Mouse (Mus musculus): Measurements from ENCODE around the gene Hoxd3. TPM values are rescaled to one million over a fixed set of nuclear protein-coding genes. Genes with fewer than 3 reads are reported as not detected.

Gene Hoxd3
- polyA plus RNA-seq, 1 experiment, result not detected

GRCm38 (mm10) chr2:74689574-74690337, 22.0 kb upstream of the Hoxd3 start:
- peaks cover 100% of the 10 kb centered on the region for H3K27me3 ChIP-seq (ENCODE audit: control insufficient read depth)
- H3K36me3 ChIP-seq (ENCODE audit: control insufficient read depth), result no peaks in the 10 kb centered on the region
- H3K9me3 ChIP-seq (ENCODE audit: control insufficient read depth, low read length), result 0 out of 2 replicates have a peak, but pooled peaks cover 4% of the 10 kb centered on the region
- H3K4me1 ChIP-seq (ENCODE audit: control insufficient read depth), result no peaks in the 10 kb centered on the region
- no peak for TF ChIP-seq TAL1 (IDR thresholded peaks at IDR 0.05; ENCODE audit: low read length)
- TF ChIP-seq GATA1 (IDR thresholded peaks at IDR 0.05; ENCODE audit: low read length), result no peak
- H3K4me3 ChIP-seq (replicated peaks), result no peak overlapping the region

DNA sequence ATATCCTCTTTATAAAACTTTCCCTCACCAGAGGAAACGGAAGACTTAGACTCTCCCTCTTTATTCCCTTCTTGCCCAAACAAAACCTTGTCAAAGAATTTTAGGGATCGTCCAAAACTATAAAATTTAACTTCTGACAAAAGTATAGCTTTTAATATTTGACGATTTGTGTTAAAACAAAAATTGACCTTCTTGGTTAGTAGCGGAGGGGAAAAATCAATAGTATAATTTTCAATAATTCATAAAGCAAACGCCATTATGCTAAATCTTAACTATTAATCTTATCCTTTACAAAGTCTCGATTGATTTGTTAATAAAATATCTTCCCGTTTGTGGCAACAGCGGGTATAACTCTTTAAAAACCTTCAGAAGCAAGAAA, 21.4 kb upstream of the Hoxd3 start:
- no peaks in the 10 kb centered on the region for H3K36me3 ChIP-seq (ENCODE audit: control insufficient read depth)
- peaks cover 100% of the 10 kb centered on the region for H3K27me3 ChIP-seq (ENCODE audit: control insufficient read depth)
- TF ChIP-seq TAL1 (IDR thresholded peaks at IDR 0.05; ENCODE audit: low read length) (no peak), GATA1 (IDR thresholded peaks at IDR 0.05; ENCODE audit: low read length) (no peak)
- H3K4me1 ChIP-seq (ENCODE audit: control insufficient read depth), result no peaks in the 10 kb centered on the region
- H3K4me3 ChIP-seq (replicated peaks), result no peak overlapping the region
- H3K9me3 ChIP-seq (ENCODE audit: control insufficient read depth, low read length), result 0 out of 2 replicates have a peak, but pooled peaks cover 4% of the 10 kb centered on the region

GRCm38 (mm10) chr2:74691022-74691951, 20.4 kb upstream of the Hoxd3 start, which contains the start of gene Hoxd10:
TSS of gene Hoxd10 (plus strand) at chr2:74691924.
- Histone ChIP-seq H3K27me3 (ENCODE audit: control insufficient read depth) (peaks cover 100% of the 10 kb centered on the region), H3K4me3 (replicated peaks) (no peak within 1 kb of the TSS), H3K4me1 (ENCODE audit: control insufficient read depth) (no peaks in the 10 kb centered on the region), H3K9me3 (ENCODE audit: control insufficient read depth, low read length) (0 out of 2 replicates have a peak, but pooled peaks cover 4% of the 10 kb centered on the region), H3K36me3 (ENCODE audit: control insufficient read depth) (no peaks in the 10 kb centered on the region)
- no peak for TF ChIP-seq GATA1 (IDR thresholded peaks at IDR 0.05; ENCODE audit: low read length)
- TF ChIP-seq TAL1 (IDR thresholded peaks at IDR 0.05; ENCODE audit: low read length), result no peak

- Histone ChIP-seq H3K4me1 (ENCODE audit: control insufficient read depth) (no peaks in the 10 kb centered on the region), H3K27me3 (ENCODE audit: control insufficient read depth) (peaks cover 100% of the 10 kb centered on the region), H3K36me3 (ENCODE audit: control insufficient read depth) (no peaks in the 10 kb centered on the region), H3K9me3 (ENCODE audit: control insufficient read depth, low read length) (peaks cover 4% of the 10 kb centered on the region; the same call in 1 of the 2 replicates), H3K4me3 (replicated peaks) (no peak overlapping the region)
- TF ChIP-seq GATA1 (IDR thresholded peaks at IDR 0.05; ENCODE audit: low read length) (no peak), TAL1 (IDR thresholded peaks at IDR 0.05; ENCODE audit: low read length) (no peak)
These were observed 19.5 kb upstream of the Hoxd3 start for GRCm38 (mm10) chr2:74691995-74692807.

GRCm38 (mm10) chr2:74692808-74693431, 18.8 kb upstream of the Hoxd3 start:
- TF ChIP-seq GATA1 (IDR thresholded peaks at IDR 0.05; ENCODE audit: low read length), result no peak
- no peak for TF ChIP-seq TAL1 (IDR thresholded peaks at IDR 0.05; ENCODE audit: low read length)
- Histone ChIP-seq H3K9me3 (ENCODE audit: control insufficient read depth, low read length) (peaks cover 2% of the 10 kb centered on the region; the same call in 1 of the 2 replicates), H3K4me3 (replicated peaks) (no peak overlapping the region), H3K27me3 (ENCODE audit: control insufficient read depth) (peaks cover 100% of the 10 kb centered on the region), H3K4me1 (ENCODE audit: control insufficient read depth) (0 out of 2 replicates have a peak, but pooled peaks cover under 1% of the 10 kb centered on the region), H3K36me3 (ENCODE audit: control insufficient read depth) (no peaks in the 10 kb centered on the region)

DNA sequence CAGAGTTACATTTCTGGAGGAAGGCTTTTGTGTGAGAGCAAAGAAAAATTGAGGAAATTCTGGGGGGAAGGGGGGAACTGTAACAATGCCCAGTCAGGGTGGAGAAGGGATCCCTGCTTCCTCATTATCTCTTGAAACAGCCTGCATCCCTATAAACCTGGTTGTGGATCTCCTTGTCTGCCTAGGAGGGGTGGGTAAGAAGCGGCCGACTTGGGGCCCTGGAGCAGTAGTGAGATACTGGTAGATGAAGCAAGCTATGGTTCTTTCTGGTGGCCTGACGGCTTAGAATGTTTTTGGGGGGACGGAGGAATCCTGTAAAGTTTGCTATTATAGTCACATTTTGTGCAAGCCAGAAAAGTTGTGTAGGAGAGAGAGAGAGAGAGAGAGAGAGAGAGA, 18.3 kb upstream of the Hoxd3 start:
- no peak for TF ChIP-seq GATA1 (IDR thresholded peaks at IDR 0.05; ENCODE audit: low read length)
- TF ChIP-seq TAL1 (IDR thresholded peaks at IDR 0.05; ENCODE audit: low read length), result no peak
- H3K4me1 ChIP-seq (ENCODE audit: control insufficient read depth), result 0 out of 2 replicates have a peak, but pooled peaks cover 2% of the 10 kb centered on the region
- no peak overlapping the region for H3K4me3 ChIP-seq (replicated peaks)
- peaks cover 100% of the 10 kb centered on the region for H3K27me3 ChIP-seq (ENCODE audit: control insufficient read depth)
- no peaks in the 10 kb centered on the region for H3K36me3 ChIP-seq (ENCODE audit: control insufficient read depth)
- peaks cover 5% of the 10 kb centered on the region; the same call in 1 of the 2 replicates for H3K9me3 ChIP-seq (ENCODE audit: control insufficient read depth, low read length)

DNA sequence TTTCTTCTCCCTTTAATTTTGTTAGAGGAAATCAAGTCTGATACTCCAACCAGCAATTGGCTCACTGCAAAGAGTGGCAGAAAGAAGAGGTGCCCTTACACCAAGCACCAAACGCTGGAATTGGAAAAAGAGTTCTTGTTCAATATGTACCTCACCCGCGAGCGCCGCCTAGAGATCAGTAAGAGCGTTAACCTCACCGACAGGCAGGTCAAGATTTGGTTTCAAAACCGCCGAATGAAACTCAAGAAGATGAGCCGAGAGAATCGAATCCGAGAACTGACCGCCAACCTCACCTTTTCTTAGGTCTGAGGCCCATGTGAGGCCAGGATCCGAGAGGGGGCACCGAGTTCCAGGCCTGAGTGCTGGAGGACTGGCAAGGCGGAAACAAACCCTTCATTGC, 17.7 kb upstream of the Hoxd3 start:
- no peak for TF ChIP-seq GATA1 (IDR thresholded peaks at IDR 0.05; ENCODE audit: low read length)
- TF ChIP-seq TAL1 (IDR thresholded peaks at IDR 0.05; ENCODE audit: low read length), result no peak
- no peaks in the 10 kb centered on the region for H3K36me3 ChIP-seq (ENCODE audit: control insufficient read depth)
- H3K27me3 ChIP-seq (ENCODE audit: control insufficient read depth), result peaks cover 100% of the 10 kb centered on the region
- peaks cover 5% of the 10 kb centered on the region; the same call in 1 of the 2 replicates for H3K9me3 ChIP-seq (ENCODE audit: control insufficient read depth, low read length)
- no peak overlapping the region for H3K4me3 ChIP-seq (replicated peaks)
- 0 out of 2 replicates have a peak, but pooled peaks cover 2% of the 10 kb centered on the region for H3K4me1 ChIP-seq (ENCODE audit: control insufficient read depth)

DNA sequence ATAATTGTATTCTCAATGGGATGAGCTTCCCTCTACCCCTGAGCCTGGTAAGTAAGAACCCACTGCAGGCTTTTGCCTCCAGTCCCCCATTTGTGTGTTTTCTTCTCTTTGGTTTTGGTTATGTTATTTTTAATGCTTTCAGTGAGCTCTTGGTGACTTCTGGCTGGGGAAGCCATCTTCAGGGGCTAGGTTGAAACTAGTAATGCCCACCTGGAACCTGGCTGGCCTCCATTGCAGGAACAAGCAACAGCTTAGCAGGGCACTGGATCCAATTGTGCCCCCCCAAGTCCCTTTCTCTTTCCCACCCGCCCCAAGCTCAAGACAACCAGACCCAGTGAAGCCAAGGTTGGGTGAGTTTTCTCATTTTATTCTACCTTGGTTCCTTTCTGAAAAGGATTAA, 16.3 kb upstream of the Hoxd3 start:
- 0 out of 2 replicates have a peak, but pooled peaks cover 2% of the 10 kb centered on the region for H3K4me1 ChIP-seq (ENCODE audit: control insufficient read depth)
- peaks cover 5% of the 10 kb centered on the region; the same call in 1 of the 2 replicates for H3K9me3 ChIP-seq (ENCODE audit: control insufficient read depth, low read length)
- H3K27me3 ChIP-seq (ENCODE audit: control insufficient read depth), result peaks cover 100% of the 10 kb centered on the region
- TF ChIP-seq GATA1 (IDR thresholded peaks at IDR 0.05; ENCODE audit: low read length), result no peak
- TF ChIP-seq TAL1 (IDR thresholded peaks at IDR 0.05; ENCODE audit: low read length), result no peak
- H3K4me3 ChIP-seq (replicated peaks), result no peak overlapping the region
- no peaks in the 10 kb centered on the region for H3K36me3 ChIP-seq (ENCODE audit: control insufficient read depth)

Data from erythroblast, embryonic 14.5 days (primary cell).